Mouse (Mus musculus) ZHBTc4 (cell line): ENCODE data around the gene Slfn14.
"Not testable (repeated sequence)": the region's sequence is repeated elsewhere in the genome, so short reads cannot be mapped to it uniquely, and the experiment has no call there.

Experiments
- DNase-seq: peaks from one replicate; pipeline ENCODE4 v3.0.0-alpha.2; 2011; ENCODE audit warnings: low read depth, low spot score

The Slfn14 gene

GRCm38 (mm10) chr11:83286566-83286965 is at the start of gene Slfn14:
Gene Slfn14, minus strand, starts transcription at chr11:83286726.
- no peak for DNase-seq

DNA sequence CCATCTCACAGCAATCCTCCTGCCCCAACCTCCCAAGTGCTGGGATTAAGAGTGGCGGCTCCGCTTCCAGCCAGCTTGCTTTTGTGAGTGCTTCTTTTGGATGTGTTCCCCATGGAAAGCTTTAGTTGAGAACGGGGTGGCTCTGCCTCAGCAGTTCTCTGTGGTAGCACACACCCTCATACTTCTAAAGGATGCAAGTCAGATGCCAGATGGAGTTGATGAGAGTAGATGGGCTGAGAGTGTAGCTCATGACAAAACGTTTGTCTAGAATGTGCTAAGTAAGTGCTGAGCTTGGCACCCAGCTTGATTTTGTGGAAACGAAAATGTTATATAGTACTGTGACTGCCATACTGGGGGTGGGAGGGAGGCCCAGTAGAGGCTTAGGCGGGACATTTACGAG is 49.3 kb upstream of the Slfn14 start:
- DNase-seq, result no peak

DNA sequence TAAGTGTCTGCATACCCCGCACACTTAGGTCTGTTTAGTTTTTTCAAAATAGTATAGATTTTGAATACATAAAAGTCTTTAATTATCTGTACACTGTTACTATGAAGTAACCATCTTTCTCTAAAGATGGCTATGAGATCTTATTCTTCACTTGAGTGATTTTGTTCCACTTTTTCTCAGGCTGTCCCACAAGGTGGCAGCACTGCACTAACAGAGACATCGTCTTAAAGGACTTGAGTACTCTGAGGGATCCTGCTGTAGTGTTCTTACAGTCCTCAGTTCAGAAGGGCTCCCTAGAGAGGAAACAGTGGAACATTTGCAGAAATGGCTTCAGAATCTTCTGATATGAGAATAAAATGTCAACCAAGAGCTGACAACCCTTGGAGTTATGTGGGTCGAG is 40.9 kb upstream of the Slfn14 start:
- DNase-seq, result peak; percentile 78

GRCm38 (mm10) chr11:83326692-83327091 is 40.2 kb upstream of the Slfn14 start:
- not testable (repeated sequence) for DNase-seq

DNA sequence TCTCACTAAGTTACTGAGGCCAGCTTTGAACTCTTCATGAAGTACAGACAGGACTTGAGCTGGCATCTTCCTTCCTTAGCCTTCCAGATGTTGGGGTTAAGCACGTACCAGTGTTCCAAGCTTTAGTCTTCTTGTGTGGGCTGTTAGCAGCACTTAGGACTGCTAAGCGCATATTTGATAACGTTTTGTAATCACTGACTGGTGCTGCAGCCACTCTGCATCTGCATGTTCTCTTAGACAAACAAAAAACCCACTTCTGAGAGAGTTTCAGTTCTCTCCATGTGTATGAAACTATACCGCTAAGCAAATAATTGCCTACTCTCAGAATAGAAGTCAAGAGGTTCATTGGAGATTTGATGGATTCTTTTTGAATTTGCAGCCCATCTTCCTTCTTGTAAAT is 32.5 kb upstream of the Slfn14 start:
- DNase-seq, result no peak

- DNase-seq, result no peak
Measured at GRCm38 (mm10) chr11:83312471-83312870, 25.9 kb upstream of the Slfn14 start.

DNA sequence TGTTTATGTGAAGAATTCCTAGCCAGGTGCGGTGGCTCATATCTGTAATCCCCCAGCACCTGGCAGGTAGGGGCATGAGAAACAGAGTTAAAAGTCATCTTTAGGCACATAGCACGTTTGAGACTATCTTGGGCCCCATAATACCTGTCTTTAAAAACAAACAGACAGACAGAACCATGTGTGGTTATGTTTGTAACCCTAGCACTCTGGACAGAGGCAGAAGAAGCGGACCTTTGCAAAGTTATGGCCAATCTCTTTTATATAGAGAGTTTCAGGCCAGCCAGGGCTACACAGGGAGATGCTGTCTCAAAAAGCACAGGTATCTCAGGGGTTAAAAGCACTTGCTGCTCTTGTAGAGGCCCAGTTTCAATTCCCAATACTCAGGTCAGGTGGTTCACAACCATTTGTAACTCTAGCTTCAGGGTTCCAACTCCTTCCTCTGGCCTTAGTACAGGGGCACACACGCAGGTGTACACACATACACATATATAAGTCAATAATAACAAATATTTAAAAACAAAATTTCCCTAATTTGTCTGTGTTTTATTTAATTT is 20.3 kb upstream of the Slfn14 start:
- DNase-seq, result no peak

- no peak for DNase-seq
Measured at GRCm38 (mm10) chr11:83304485-83304884, 18.0 kb upstream of the Slfn14 start.

GRCm38 (mm10) chr11:83303751-83304150 is 17.2 kb upstream of the Slfn14 start:
- peak; percentile 42 for DNase-seq

- peak; percentile 98 for DNase-seq
Measured at GRCm38 (mm10) chr11:83302526-83303251, 16.2 kb upstream of the Slfn14 start, which contains the start of gene Pex12. Gene Pex12, minus strand, starts transcription at chr11:83302586.

GRCm38 (mm10) chr11:83302124-83302523 is 15.6 kb upstream of the Slfn14 start:
- no peak for DNase-seq

DNA sequence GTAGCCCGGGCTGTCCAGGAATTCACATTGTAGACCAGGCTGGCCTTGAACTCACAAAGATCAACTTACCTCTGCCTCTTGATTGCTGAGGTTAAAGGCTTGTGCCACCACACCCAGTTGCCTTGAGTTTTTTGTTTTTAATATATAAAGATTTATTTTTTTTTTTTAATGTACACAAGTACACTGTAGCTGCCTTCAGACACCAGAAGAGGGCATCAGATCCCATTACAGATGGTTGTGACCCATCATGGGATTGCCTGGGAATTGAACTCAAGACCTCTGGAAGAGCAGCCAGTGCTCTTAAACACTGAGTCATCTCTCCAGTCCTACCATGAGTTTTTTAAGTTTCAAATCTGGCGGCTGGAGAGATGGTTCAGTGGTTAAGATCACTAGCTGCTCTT is 14.9 kb upstream of the Slfn14 start:
- DNase-seq, result peak; percentile 19

DNA sequence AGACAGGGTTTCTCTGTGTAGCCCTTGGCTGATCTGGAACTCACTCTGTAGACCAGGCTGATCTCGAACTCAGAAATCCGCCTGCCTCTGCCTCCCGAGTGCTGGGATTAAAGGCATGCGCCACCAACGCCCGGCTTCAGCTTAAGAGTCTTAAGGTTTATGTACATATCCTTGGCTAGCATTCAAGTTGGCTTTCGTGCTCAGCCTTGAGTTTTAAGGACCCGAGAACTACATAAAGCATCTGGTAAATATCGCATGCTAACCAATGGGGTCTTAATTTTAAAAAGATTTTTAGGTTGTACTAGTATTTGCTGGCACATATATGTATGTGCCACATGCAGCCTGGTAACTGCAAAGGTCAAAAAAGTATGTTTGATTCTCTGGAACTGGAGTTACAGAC is 13.2 kb upstream of the Slfn14 start:
- peak; percentile 16 for DNase-seq

DNA sequence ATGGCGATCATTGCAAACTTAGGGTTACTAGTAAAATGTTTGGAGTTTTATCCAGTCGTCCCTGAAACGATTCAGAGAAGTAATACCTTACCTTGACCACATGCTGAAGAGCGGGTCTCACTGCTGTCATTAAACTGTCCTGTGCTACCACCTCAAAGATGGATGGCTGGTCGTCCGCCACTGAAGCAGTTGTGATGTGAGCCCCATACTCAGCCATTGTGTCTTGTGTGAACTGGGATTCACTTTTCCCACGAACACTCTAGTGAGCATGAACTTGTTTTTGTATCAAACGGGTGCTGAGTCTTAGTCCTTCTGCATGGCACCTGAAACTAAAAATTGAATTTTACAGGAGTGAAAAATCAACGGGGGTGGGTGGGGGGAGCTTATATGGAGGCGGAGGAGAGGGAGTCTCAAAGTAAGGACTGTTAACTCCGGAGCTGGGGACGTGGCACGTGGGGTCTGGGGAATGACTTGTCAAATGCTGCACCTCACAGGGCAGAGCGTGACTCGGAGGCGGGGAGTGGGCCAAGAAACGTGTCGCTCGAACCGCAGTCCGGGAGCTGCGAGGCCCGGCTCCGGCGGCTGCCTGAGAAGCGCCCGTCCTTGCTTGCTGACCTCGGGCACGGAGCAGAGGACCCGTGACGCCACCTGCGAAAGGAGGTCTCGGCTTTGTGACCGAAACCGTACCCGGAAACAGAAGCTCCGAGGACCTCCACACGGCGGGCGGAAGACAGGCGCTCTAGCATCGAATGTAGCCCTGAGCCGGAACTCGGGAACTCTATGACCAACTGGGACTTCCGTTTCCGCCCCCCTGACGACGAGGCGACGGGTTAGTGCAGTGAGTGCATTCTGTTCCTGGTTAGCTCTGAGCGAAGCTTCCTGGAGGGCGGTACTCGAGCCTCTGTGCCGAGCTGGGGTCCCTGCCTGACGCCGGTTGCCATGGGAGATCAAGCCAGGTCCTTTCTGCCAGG is 12.0 kb upstream of the Slfn14 start, which contains the start of gene Ap2b1:
Gene Ap2b1, plus strand, starts transcription at position 800 of the 971 bp plus-strand sequence.
- DNase-seq, result peak; percentile 95

- no peak for DNase-seq
Measured at GRCm38 (mm10) chr11:83297816-83298215, 11.3 kb upstream of the Slfn14 start.

- no peak for DNase-seq
Measured at GRCm38 (mm10) chr11:83294133-83294532, 7.6 kb upstream of the Slfn14 start.

DNA sequence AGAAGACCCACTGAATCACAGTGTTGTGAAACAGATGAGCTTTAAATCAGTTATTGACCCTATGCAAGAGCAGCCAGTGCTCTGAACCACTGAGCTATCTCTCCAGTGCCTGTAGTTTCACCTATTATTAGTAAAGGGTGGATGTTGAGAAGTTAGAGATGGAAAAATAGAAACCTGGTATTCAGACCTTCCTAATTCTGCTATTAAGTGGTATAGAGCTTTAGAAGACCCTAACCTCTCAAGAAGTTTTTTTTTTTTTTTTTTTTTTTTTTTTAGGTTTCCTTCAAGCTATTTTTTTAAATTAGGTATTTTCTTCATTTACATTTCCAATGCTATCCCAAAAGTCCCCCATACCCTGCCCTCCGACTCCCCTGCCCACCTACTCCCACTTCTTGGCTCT is 6.7 kb upstream of the Slfn14 start:
- no peak for DNase-seq

DNA sequence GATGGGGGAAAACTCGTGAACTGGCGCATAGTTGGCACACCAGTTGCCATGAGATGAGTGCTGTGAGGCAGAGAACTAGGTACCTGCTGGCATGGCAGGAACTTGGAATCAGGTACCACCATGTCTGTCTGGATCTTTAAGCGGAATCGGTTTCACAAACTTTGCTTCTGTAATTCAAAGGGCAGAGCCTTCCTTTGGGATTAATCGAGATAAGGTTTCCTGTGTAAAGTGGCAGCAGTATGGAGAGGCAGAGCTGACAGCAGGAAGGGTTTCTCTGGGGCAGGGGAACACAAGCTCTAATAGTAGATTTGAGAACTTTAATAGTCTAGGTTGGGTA is 5.7 kb upstream of the Slfn14 start:
- peak; percentile 14 for DNase-seq

GRCm38 (mm10) chr11:83291375-83292250 is 5.1 kb upstream of the Slfn14 start:
- peak; percentile 97 for DNase-seq

DNA sequence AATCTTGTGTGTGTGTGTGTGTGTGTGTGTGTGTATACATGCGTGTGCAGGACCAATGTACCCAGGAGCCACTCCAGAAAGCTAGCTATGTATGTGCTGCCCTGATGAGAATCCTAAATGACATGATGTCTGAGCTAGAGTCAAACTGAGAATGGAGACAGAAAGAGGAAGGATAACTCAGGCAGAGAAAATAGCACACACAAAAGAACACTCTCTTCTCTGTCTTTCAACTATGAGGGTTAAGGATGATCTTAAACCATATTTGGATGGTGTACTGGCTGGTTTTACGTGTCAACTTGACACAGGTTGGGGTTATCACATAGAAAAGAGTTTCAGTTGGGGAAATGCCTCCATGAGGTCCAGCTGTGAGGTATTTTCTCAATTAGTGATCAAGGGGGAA is 3.1 kb upstream of the Slfn14 start:
- no peak for DNase-seq

- DNase-seq, result no peak
Measured at GRCm38 (mm10) chr11:83289036-83289435, 2.5 kb upstream of the Slfn14 start.
